Mouse (Mus musculus): ENCODE measurements around the gene Drd5.

Drd5 gene

GRCm38 (mm10) chr5:38318966-38319786 is at the start of gene Drd5:
Gene Drd5 (plus strand): TSS chr5:38319367.
- DNase-seq: no peak

GRCm38 (mm10) chr5:38270942-38271341 is 48.2 kb upstream of the Drd5 start:
- DNase-seq: no peak

GRCm38 (mm10) chr5:38273831-38274230 is 45.3 kb upstream of the Drd5 start:
- no peak for DNase-seq

- DNase-seq: no peak
Observed at GRCm38 (mm10) chr5:38275771-38276170, 43.4 kb upstream of the Drd5 start, which contains the start of gene Otop1. Gene Otop1 (plus strand): TSS chr5:38275972.

- no peak for DNase-seq
Observed at GRCm38 (mm10) chr5:38276451-38276850, 42.7 kb upstream of the Drd5 start.

- no peak for DNase-seq
Observed at GRCm38 (mm10) chr5:38277098-38277866, 41.9 kb upstream of the Drd5 start.

- DNase-seq: no peak
Observed at GRCm38 (mm10) chr5:38277936-38278600, 41.1 kb upstream of the Drd5 start.

- no peak for DNase-seq
Observed at GRCm38 (mm10) chr5:38280075-38280474, 39.1 kb upstream of the Drd5 start.

- DNase-seq: no peak
Observed at GRCm38 (mm10) chr5:38285724-38286123, 33.4 kb upstream of the Drd5 start.

GRCm38 (mm10) chr5:38288476-38288875 is 30.7 kb upstream of the Drd5 start:
- DNase-seq: no peak

GRCm38 (mm10) chr5:38301761-38302411 is 17.3 kb upstream of the Drd5 start:
- no peak for DNase-seq

- DNase-seq: no peak
Observed at GRCm38 (mm10) chr5:38302651-38303050, 16.5 kb upstream of the Drd5 start.

GRCm38 (mm10) chr5:38305241-38305640 is 13.9 kb upstream of the Drd5 start:
- no peak for DNase-seq

- peak; percentile 87 for DNase-seq
Observed at GRCm38 (mm10) chr5:38307255-38308101, 11.7 kb upstream of the Drd5 start.

GRCm38 (mm10) chr5:38308873-38309272 is 10.3 kb upstream of the Drd5 start:
- peak; percentile 66 for DNase-seq

GRCm38 (mm10) chr5:38309795-38310194 is 9.4 kb upstream of the Drd5 start:
- no peak for DNase-seq

GRCm38 (mm10) chr5:38333381-38333780 is 14.2 kb downstream of the Drd5 start:
- DNase-seq: no peak

- no peak for DNase-seq
Observed at GRCm38 (mm10) chr5:38334582-38334981, 15.4 kb downstream of the Drd5 start.

- no peak for DNase-seq
Observed at GRCm38 (mm10) chr5:38343101-38343500, 23.9 kb downstream of the Drd5 start.

GRCm38 (mm10) chr5:38346646-38347432 is 27.7 kb downstream of the Drd5 start:
- peak; percentile 41 for DNase-seq

- DNase-seq: no peak
Observed at GRCm38 (mm10) chr5:38350351-38350929, 31.3 kb downstream of the Drd5 start.

Data from liver (tissue).